Mouse (Mus musculus) liver, adult 2 months (tissue): ENCODE measurements around the gene Znrf2. TPM values are rescaled to one million over a fixed set of nuclear protein-coding genes. Genes with fewer than 3 reads are reported as not detected.

ENCODE experiments used
- DNase-seq: peaks from one replicate; pipeline ENCODE4 v3.0.0-alpha.2; 2011; ENCODE audit warnings: low read depth, low spot score; ENCODE audit errors: extremely low read depth
- H3K27ac ChIP-seq: fragments of 200-500 bp; replicated peaks from 2 replicates; pipeline ENCODE4 v1.5.1; 2012; ENCODE audit warnings: low read depth, mild to moderate bottlenecking, control low read depth, inconsistent platforms, low read length; ENCODE audit not compliant: insufficient read depth
- H3K27me3 ChIP-seq: fragments of 200-500 bp; 2 replicates; pipeline ENCODE4 v1.6.1; 2012; ENCODE audit warnings: mild to moderate bottlenecking, moderate library complexity, low read length, inconsistent platforms; ENCODE audit not compliant: control insufficient read depth, insufficient read depth
- H3K36me3 ChIP-seq: fragments of 200-500 bp; 2 replicates; pipeline ENCODE4 v1.6.1; 2012; ENCODE audit warnings: low read length, inconsistent platforms; ENCODE audit not compliant: control insufficient read depth, insufficient read depth
- H3K4me1 ChIP-seq: fragments of 200-500 bp; 2 replicates; pipeline ENCODE4 v1.6.1; 2011; ENCODE audit warnings: low read length; ENCODE audit not compliant: control insufficient read depth, insufficient read depth
- H3K4me3 ChIP-seq: fragments of 200-500 bp; 2 replicates; pipeline ENCODE4 v1.5.1; 2011; ENCODE audit warnings: low read depth, mild to moderate bottlenecking, control low read depth, low read length, moderate library complexity; ENCODE audit not compliant: insufficient read depth
- H3K79me2 ChIP-seq: fragments of 200-500 bp; 2 replicates; pipeline ENCODE4 v1.6.1; 2012; ENCODE audit warnings: inconsistent platforms, mild to moderate bottlenecking, low read length, moderate library complexity; ENCODE audit not compliant: control insufficient read depth, insufficient read depth
- H3K9ac ChIP-seq: fragments of 200-500 bp; 2 replicates; pipeline ENCODE4 v1.6.1; 2012; ENCODE audit warnings: low read depth, mild to moderate bottlenecking, control low read depth, inconsistent platforms, low read length
- CTCF ChIP-seq: fragments of 200-500 bp; IDR thresholded peaks from 2 replicates; pipeline ENCODE4 v1.5.1; 2011; ENCODE audit warnings: low read depth, low read length, control low read depth
- POLR2A ChIP-seq: fragments of 200-500 bp; IDR thresholded peaks from 2 replicates; pipeline ENCODE4 v1.6.1; 2011; ENCODE audit warnings: low read length, control low read depth; ENCODE audit not compliant: insufficient read depth; ENCODE audit errors: extremely low read depth
- WGBS: fragments of 180-500 bp; shearing (Covaris S2); methylation state at CpG from one replicate; pipeline ENCODE4 v1.1.7; 2018; 5-methylcytosine and 5-hydroxymethylcytosine counted together
- polyA plus RNA-seq: library from polyadenylated mRNA; depleted of rRNA; stranded (reverse); fragments of >200 nt; gene quantifications from 2 replicates; pipeline ENCODE4 v1.2.3, GENCODE M21; 2012
- total RNA-seq: library from RNA; depleted of rRNA; stranded (reverse); fragments of >200 nt; gene quantifications from 2 replicates; pipeline ENCODE4 v1.2.3, GENCODE M21; 2014

Gene Znrf2
- total and polyA plus RNA-seq, 2 experiments = 16.2 to 27.8 TPM

- no peaks in the 10 kb centered on the region for H3K36me3 ChIP-seq
- H3K4me1 ChIP-seq = peaks cover 14% of the 10 kb centered on the region
- H3K27me3 ChIP-seq = no peaks in the 10 kb centered on the region
- 47% methylated on average over 11 of the region's 11 CpGs for WGBS
- H3K27ac ChIP-seq = peak overlapping the region; percentile 65
- no peaks in the 10 kb centered on the region for H3K79me2 ChIP-seq
- peak; percentile 39 for DNase-seq
- H3K9ac ChIP-seq = no peak overlapping the region
- no peak for TF ChIP-seq POLR2A
- no peak overlapping the region for H3K4me3 ChIP-seq
These were observed 5.0 kb upstream of the Znrf2 start for GRCm38 (mm10) chr6:54811546-54812250.

- Histone ChIP-seq H3K9ac (no peak overlapping the region), H3K79me2 (no peaks in the 10 kb centered on the region), H3K4me1 (peaks cover 14% of the 10 kb centered on the region), H3K36me3 (no peaks in the 10 kb centered on the region), H3K27ac (peak overlapping the region; percentile 65), H3K27me3 (no peaks in the 10 kb centered on the region), H3K4me3 (no peak overlapping the region)
- TF ChIP-seq POLR2A = no peak
- TF ChIP-seq CTCF = no peak
- DNase-seq = peak; percentile 73
- 17% methylated on average over 6 of the region's 6 CpGs for WGBS
These were observed 4.4 kb upstream of the Znrf2 start for GRCm38 (mm10) chr6:54812276-54812675.

- peak overlapping the region; percentile 25; the same call in 1 of the 2 replicates for H3K9ac ChIP-seq
- WGBS = 71% methylated on average over 9 of the region's 9 CpGs
- H3K27ac ChIP-seq = peak overlapping the region; percentile 59
These were observed 1.1 kb upstream of the Znrf2 start for GRCm38 (mm10) chr6:54815428-54816130.

GRCm38 (mm10) chr6:54817266-54817767 is 601 bp downstream of the Znrf2 start:
- Histone ChIP-seq H3K27me3 (no peaks in the 10 kb centered on the region), H3K4me3 (peak overlapping the region; percentile 68), H3K9ac (peak overlapping the region; percentile 93), H3K79me2 (peaks cover 13% of the 10 kb centered on the region; the same call in 1 of the 2 replicates), H3K36me3 (no peaks in the 10 kb centered on the region), H3K27ac (peak overlapping the region; percentile 56), H3K4me1 (peaks cover 17% of the 10 kb centered on the region)
- WGBS = 5% methylated on average over 39 of the region's 39 CpGs
- TF ChIP-seq POLR2A (0 out of 2 replicates have a peak, but pooled peaks have one; percentile 19), CTCF (peak; percentile 14; the same call in 1 of the 2 replicates)
- peak; percentile 83 for DNase-seq

More at GRCm38 (mm10) chr6:54815428-54816130, 1.1 kb upstream of the Znrf2 start:
- peaks cover 3% of the 10 kb centered on the region; the same call in 1 of the 2 replicates for H3K79me2 ChIP-seq
- TF ChIP-seq POLR2A (no peak), CTCF (no peak)
- peaks cover 23% of the 10 kb centered on the region for H3K4me1 ChIP-seq
- no peaks in the 10 kb centered on the region for H3K36me3 ChIP-seq
- DNase-seq = no peak
- peak overlapping the region; percentile 40; the same call in 1 of the 2 replicates for H3K4me3 ChIP-seq
- H3K27me3 ChIP-seq = no peaks in the 10 kb centered on the region

GRCm38 (mm10) chr6:54818389-54818788 is 1.7 kb downstream of the Znrf2 start:
- WGBS = 25% methylated on average over 2 of the region's 2 CpGs
- no peak overlapping the region for H3K27ac ChIP-seq

More at GRCm38 (mm10) chr6:54818389-54818788, 1.7 kb downstream of the Znrf2 start:
- no peak for DNase-seq
- TF ChIP-seq CTCF (no peak), POLR2A (no peak)
- H3K4me3 ChIP-seq = no peak overlapping the region
- peaks cover 12% of the 10 kb centered on the region for H3K4me1 ChIP-seq
- no peak overlapping the region for H3K9ac ChIP-seq
- no peaks in the 10 kb centered on the region for H3K36me3 ChIP-seq
- H3K27me3 ChIP-seq = no peaks in the 10 kb centered on the region
- H3K79me2 ChIP-seq = peaks cover 16% of the 10 kb centered on the region; the same call in 1 of the 2 replicates
